Mouse (Mus musculus) embryonic fibroblast, embryonic 13.5 days (primary cell): Measurements from ENCODE around the gene Rhbdl2.

Experiments
- CTCF ChIP-seq: IDR thresholded peaks from 2 replicates; pipeline ENCODE4 v1.5.1; 2011; ENCODE audit warnings: mild to moderate bottlenecking, control low read depth, low read length, moderate library complexity, borderline replicate concordance; ENCODE audit not compliant: insufficient read depth
- POLR2A ChIP-seq: IDR thresholded peaks from 2 replicates; pipeline ENCODE4 v1.6.1; 2011; ENCODE audit warnings: low read depth, mild to moderate bottlenecking, control low read depth, low read length, moderate library complexity

- no peak for TF ChIP-seq CTCF
- TF ChIP-seq POLR2A: no peak
Observed at GRCm38 (mm10) chr4:123859379-123859778, 71.7 kb downstream of the Rhbdl2 start, which contains the start of gene 4933427I04Rik.
